Mouse (Mus musculus) cerebellum, adult 2 months (tissue): Measurements from ENCODE around the gene Vcam1.

Experiments
- CTCF ChIP-seq: fragments of 200-500 bp; IDR thresholded peaks from 2 replicates; pipeline ENCODE4 v1.5.1; 2011; ENCODE audit warnings: low read depth, mild to moderate bottlenecking, control low read depth, low read length, moderate library complexity, borderline replicate concordance; ENCODE audit not compliant: insufficient read depth
- POLR2A ChIP-seq: fragments of 200-500 bp; IDR thresholded peaks from 2 replicates; pipeline ENCODE4 v1.6.1; 2011; ENCODE audit warnings: low read length, control low read depth, borderline replicate concordance; ENCODE audit not compliant: insufficient read depth

GRCm38 (mm10) chr3:116150056-116150632, 20.7 kb upstream of the Vcam1 start:
- TF ChIP-seq CTCF (no peak), POLR2A (no peak)
